Mouse (Mus musculus) brain, adult 10 weeks (tissue): Measurements from ENCODE around the gene D17Wsu92e. TPM values are rescaled to one million over a fixed set of nuclear protein-coding genes. Genes with fewer than 3 reads are reported as not detected.

Experiments used
- polyA plus RNA-seq: library from polyadenylated mRNA; stranded (reverse); fragments of 350-450 nt; fragmentation: Illumina TruSeq; extraction: RNeasy Lipid Tissue Mini Kit (QIAGEN cat#74804); gene quantifications from one replicate; pipeline ENCODE4 v1.2.3, GENCODE M21; 2015; ENCODE audit warnings: low read depth, low replicate concordance

D17Wsu92e gene
- polyA plus RNA-seq, result 165 TPM

DNA sequence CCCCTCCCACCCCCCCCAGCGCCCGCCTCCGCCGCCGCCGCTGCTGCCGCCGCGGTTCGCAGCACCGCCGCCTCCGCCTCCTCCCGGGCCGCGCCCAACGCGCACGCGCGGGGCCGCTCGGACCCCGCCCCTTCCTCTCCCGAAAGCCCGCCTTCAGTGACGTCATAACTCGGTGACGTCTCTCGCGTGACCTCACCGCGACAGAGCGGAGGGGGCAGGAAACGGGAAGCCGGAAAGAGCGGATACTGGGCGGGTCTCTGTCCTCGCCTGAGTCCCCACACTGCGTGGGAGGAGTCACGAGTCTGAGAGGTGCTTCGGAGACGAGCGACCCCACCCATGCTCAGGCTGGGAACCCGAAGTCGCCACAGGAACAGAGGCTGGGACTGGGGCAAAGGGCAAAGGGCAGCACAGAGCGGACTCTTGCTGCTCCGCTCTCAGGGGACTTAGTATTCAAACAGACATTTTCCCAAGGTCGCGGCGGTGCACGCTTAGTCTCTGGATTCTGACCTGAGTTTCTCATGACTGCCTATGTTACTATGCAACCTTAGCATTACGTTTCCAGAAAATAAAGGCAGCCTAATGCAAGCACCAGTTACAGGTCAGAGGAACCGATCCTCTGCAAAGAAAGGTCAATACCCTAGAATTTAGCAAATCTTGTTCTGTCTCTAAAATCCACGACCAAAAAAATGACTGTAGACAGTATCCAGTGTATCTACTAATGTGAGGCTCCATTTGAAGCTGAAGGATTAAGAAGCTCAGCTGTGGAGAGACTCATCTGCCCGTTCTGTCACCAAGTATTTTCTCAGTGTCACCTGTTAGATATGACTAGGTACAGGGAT, at the start of gene D17Wsu92e:
Gene D17Wsu92e, minus strand, starts transcription at position 81 of the 839 bp plus-strand sequence.

DNA sequence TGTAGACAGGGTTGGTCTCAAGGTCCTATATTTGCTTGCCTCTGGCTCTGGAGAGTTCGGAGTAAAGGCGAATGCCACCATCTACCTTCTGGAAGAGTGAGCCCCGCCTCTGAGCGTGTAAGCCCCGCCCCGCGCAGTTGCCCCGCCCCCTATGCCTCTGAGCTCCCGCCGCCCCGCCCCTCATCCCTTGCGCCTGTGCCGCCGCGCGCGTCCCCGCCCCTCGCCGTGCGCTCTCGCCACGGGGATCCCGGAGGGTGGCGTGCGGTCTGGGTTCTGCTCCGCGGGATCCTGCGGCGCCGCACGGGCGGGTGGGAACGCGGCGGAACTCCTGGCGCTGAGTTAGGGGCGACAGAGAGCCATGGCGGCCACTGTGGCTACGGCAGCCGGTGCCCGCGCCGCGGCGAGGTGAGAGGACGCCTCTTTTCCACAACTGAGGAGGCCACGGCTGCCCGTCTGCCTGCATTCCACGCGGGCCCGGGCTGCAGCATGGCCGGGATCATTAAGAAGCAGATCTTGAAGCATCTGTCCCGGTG, 35.9 kb upstream of the D17Wsu92e start, which contains the start of gene Uhrf1bp1:
Gene Uhrf1bp1, plus strand, starts transcription at position 177 of the 533 bp plus-strand sequence.

DNA sequence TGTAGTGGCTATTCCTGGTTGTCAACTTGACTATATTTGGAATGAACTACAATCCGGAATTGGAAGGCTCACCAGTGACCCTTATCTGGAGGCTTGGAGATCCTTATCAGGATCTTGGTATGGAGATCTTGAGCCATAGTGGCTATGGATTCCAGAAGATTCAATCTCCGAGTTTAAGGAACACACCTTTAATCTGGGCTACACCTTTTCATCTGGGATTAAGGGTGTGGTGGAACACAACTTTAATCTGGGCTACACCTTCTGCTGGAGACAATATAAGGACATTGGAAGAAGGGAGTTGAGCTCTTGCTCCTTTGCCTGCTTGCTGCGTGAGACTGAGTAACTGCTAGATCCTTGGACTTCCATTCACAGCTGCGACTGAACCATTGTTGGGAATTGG, 17.4 kb upstream of the D17Wsu92e start, which contains the start of gene Snrpc:
Gene Snrpc, plus strand, starts transcription at position 301 of the 400 bp plus-strand sequence.

DNA sequence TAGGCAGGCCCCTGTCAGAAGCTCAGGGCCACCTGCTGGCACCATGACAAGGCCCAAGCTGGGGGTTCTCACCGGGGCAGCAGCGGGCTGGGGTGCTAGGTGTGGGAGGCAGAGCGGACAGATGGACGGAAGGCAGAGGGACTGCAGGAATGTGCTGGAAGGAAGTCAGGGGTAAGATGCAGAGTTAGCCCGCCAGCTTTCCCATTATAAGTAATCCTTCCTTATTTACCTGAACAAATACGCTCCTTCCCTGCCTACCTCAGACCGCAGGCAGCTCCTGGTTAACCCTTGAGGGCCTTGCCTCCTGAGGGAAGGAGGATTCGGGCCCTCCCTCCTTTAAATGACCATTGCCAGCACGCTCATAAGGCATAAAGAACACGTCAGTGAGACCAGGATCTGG, 91.7 kb downstream of the D17Wsu92e start, which contains the start of gene Spdef:
Gene Spdef, minus strand, starts transcription at position 186 of the 400 bp plus-strand sequence.

Other genes with a start within 250 kb of the D17Wsu92e start
- 405 TPM for gene Nudt3, start 197.2 kb downstream of the D17Wsu92e start, polyA plus RNA-seq
- not detected for gene RPS10-NUDT3, start 185.4 kb downstream of the D17Wsu92e start, polyA plus RNA-seq
- 1,074 TPM for gene Rps10, start 184.0 kb downstream of the D17Wsu92e start, polyA plus RNA-seq
- 247 TPM for gene Pacsin1, start 165.1 kb downstream of the D17Wsu92e start, polyA plus RNA-seq
- gene Spdef, start 91.7 kb downstream of the D17Wsu92e start, polyA plus RNA-seq, result 0.48 TPM
- gene Snrpc, start 17.5 kb upstream of the D17Wsu92e start, polyA plus RNA-seq, result 111 TPM
- 7.2 TPM for gene Uhrf1bp1, start 35.8 kb upstream of the D17Wsu92e start, polyA plus RNA-seq
- 23.7 TPM for gene Anks1, start 88.7 kb upstream of the D17Wsu92e start, polyA plus RNA-seq
- 62.3 TPM for gene Taf11, start 89.2 kb upstream of the D17Wsu92e start, polyA plus RNA-seq